Mouse (Mus musculus) C2C12 (cell line): ENCODE measurements around the gene 4930535I16Rik.

Experiments used
- CEBPB ChIP-seq: IDR thresholded peaks from one replicate; pipeline ENCODE4 v1.6.1; 2011; ENCODE audit warnings: low read depth, mild to moderate bottlenecking, control low read depth, moderate library complexity
- CTCF ChIP-seq: IDR thresholded peaks from one replicate; pipeline ENCODE4 v1.5.1; 2011; ENCODE audit not compliant: control insufficient read depth, insufficient read depth, insufficient read length
- FOSL1 ChIP-seq: IDR thresholded peaks from one replicate; pipeline ENCODE4 v1.8.0; 2011; ENCODE audit warnings: mild to moderate bottlenecking, low read length; ENCODE audit not compliant: poor library complexity, insufficient read depth, severe bottlenecking
- MYOG ChIP-seq: IDR thresholded peaks from one replicate; pipeline ENCODE4 v1.6.1; 2011; ENCODE audit not compliant: control insufficient read depth, insufficient read length; ENCODE audit errors: extremely low read depth

DNA sequence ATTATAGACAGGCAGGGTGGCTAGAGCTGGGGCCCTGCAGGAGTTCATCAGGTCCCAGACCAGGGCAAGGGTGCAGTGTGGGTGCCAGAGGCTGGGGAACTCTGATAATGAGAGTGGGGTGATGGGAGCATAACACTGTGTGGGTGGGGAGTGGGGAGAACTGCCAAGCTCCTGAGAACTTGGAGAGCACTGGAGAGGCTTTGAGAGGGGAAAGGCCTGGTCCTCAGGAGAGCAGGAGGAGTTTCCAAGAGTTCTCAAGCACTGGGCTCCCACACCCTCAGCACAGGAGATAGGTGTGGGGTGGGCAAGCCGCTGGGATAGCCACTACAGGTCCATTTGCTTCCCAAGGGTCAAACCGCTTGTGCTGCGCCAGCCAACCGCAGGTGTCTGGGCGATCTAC is 24.1 kb downstream of the 4930535I16Rik start:
- TF ChIP-seq CTCF (no peak), CEBPB (no peak), FOSL1 (no peak), MYOG (no peak)
